16 mouse cellular contexts compared by ENCODE assay signal in genomic region chr16:11852716-11853605, GRCm38 (mm10). TPM values are rescaled to one million over a fixed set of nuclear protein-coding genes. Genes with fewer than 3 reads are reported as not detected.
A peak's percentile ranks its signal among the peaks of the same experiment; 100 is the strongest.
DNase-seq lines count a peak whose midpoint lies in the region; ATAC-seq lines count a peak whose summit lies in the region.
"Had no signal": no experiment of that assay in that cellular context is flagged by ENCODE, and none has a peak within 500 bp of the region (broad histone marks: within the 10 kb centered on the region; RNA-seq: fewer than 3 reads in every experiment).

No protein-coding gene starts in this region.

- WGBS in hindbrain, embryonic 15.5 days: 70% methylated on average over 8 of the region's 8 CpGs
- 91% methylated on average over 8 of the region's 8 CpGs for WGBS in hindbrain, embryonic 10.5 days

- no peak overlapping the region for H3K4me2 ChIP-seq in hindbrain, embryonic 15.5 days
- H3K4me2 ChIP-seq: embryonic facial prominence, embryonic 13.5 days; lung, embryonic 15.5 days had no signal

- no peak for DNase-seq in hindbrain, embryonic 10.5 days (ENCODE audit: low spot score)
- DNase-seq in Muller cell, postnatal 12 days (ENCODE audit: inconsistent ontology term): peak; percentile 84
- peak; percentile 79 for DNase-seq in brain, adult 2 months (ENCODE audit: low read depth, low spot score)
- peak; percentile 9 to 48 for DNase-seq in left cerebral cortex, postnatal 25 days (ENCODE audit: low spot score in 2 of 2)
- DNase-seq in urinary bladder, postnatal 36 days (ENCODE audit: low spot score in 2 of 2): no peak
- DNase-seq in lung, postnatal 14 days: no peak
- DNase-seq in urinary bladder, adult 18-20 months (ENCODE audit: low spot score in 2 of 2): no peak
- DNase-seq: heart, adult 2 months; heart, postnatal 10 days; kidney, adult 11 months; thymus, adult 18-20 months had no signal

- H3K9ac ChIP-seq in hindbrain, embryonic 15.5 days: no peak overlapping the region
- H3K9ac ChIP-seq: embryonic facial prominence, embryonic 13.5 days; lung, embryonic 15.5 days had no signal

- H3K27me3 ChIP-seq in hindbrain, embryonic 15.5 days: no peaks in the 10 kb centered on the region
- H3K27me3 ChIP-seq in hindbrain, embryonic 10.5 days (ENCODE audit: insufficient read depth, poor library complexity, severe bottlenecking): no peaks in the 10 kb centered on the region
- H3K27me3 ChIP-seq: CH12.LX; embryonic facial prominence, embryonic 13.5 days; lung, embryonic 15.5 days; Patski had no signal

- intact Hi-C loops in left cerebral cortex, postnatal 25 days (cut with DNase I): no loop called here

- ATAC-seq in hindbrain, embryonic 15.5 days (ENCODE audit: low FRiP score, low read depth): no peak
- ATAC-seq: Patski had no signal

- H3K9me3 ChIP-seq in hindbrain, embryonic 15.5 days: no peaks in the 10 kb centered on the region
- H3K9me3 ChIP-seq in hindbrain, embryonic 10.5 days: no peaks in the 10 kb centered on the region
- H3K9me3 ChIP-seq: embryonic facial prominence, embryonic 13.5 days; lung, embryonic 15.5 days had no signal

- no peak overlapping the region for H3K4me3 ChIP-seq in hindbrain, embryonic 15.5 days
- no peak overlapping the region for H3K4me3 ChIP-seq in hindbrain, embryonic 10.5 days
- H3K4me3 ChIP-seq: embryonic facial prominence, embryonic 13.5 days; heart, adult 2 months; lung, embryonic 15.5 days had no signal

- no peaks in the 10 kb centered on the region for H3K36me3 ChIP-seq in hindbrain, embryonic 15.5 days
- H3K36me3 ChIP-seq in hindbrain, embryonic 10.5 days: no peaks in the 10 kb centered on the region
- H3K36me3 ChIP-seq: embryonic facial prominence, embryonic 13.5 days; lung, embryonic 15.5 days had no signal

- H3K27ac ChIP-seq in hindbrain, embryonic 15.5 days (replicated peaks): peak overlapping the region; percentile 36
- no peak overlapping the region for H3K27ac ChIP-seq in hindbrain, embryonic 10.5 days
- H3K27ac ChIP-seq: embryonic facial prominence, embryonic 13.5 days; heart, adult 2 months; lung, embryonic 15.5 days had no signal

- peaks cover 18% of the 10 kb centered on the region for H3K4me1 ChIP-seq in hindbrain, embryonic 15.5 days (replicated peaks)
- H3K4me1 ChIP-seq in hindbrain, embryonic 10.5 days (replicated peaks): no peaks in the 10 kb centered on the region
- H3K4me1 ChIP-seq: embryonic facial prominence, embryonic 13.5 days; lung, embryonic 15.5 days had no signal

RNA-seq across cellular contexts. Expression of gene Cpped1, which starts 56.3 kb away (rescaled TPM):
- polyA plus RNA-seq in hindbrain, embryonic 15.5 days (2015; fragmentation: Nextera tagmentation; extraction: Ambion mirVana): 13.8 and 16.6 TPM in 2 replicates
- 12.9 and 14.3 TPM in 2 replicates for polyA plus RNA-seq in hindbrain, embryonic 10.5 days (2016; fragmentation: Nextera tagmentation; extraction: Ambion mirVana)
- 10 to 100 TPM; 37.9 to 40.0 TPM for total RNA-seq in left cerebral cortex, postnatal 25 days (2021)

Comparison
In these comparisons a context has a peak if more than half of its experiments do, and no peak if none do; other contexts are left out.
1. DNase-seq: peak in Muller cell, postnatal 12 days (single experiment), brain, adult 2 months (single experiment) and left cerebral cortex, postnatal 25 days (2 of 2); none in hindbrain, embryonic 10.5 days (single experiment), urinary bladder, postnatal 36 days (0 of 2), lung, postnatal 14 days (single experiment) and urinary bladder, adult 18-20 months (0 of 2).